Mouse (Mus musculus) retina, postnatal 1 day (tissue): ENCODE results near the gene Jag1.

Experiments used
- DNase-seq: peaks from one replicate; pipeline ENCODE4 v3.0.0-alpha.2; 2012

Gene Jag1

GRCm38 (mm10) chr2:137049906-137050305 lies 66.5 kb downstream of the Jag1 start:
- no peak for DNase-seq

GRCm38 (mm10) chr2:137049367-137049766 lies 67.1 kb downstream of the Jag1 start:
- DNase-seq: no peak

GRCm38 (mm10) chr2:137044122-137044521 lies 72.3 kb downstream of the Jag1 start:
- peak; percentile 18 for DNase-seq
